Mouse (Mus musculus) thymus, postnatal 14 days (tissue): ENCODE data around the gene Dclk1.

ENCODE experiments used
- DNase-seq: peaks from one replicate; pipeline ENCODE4 v3.0.0; 2021

The Dclk1 gene

DNA sequence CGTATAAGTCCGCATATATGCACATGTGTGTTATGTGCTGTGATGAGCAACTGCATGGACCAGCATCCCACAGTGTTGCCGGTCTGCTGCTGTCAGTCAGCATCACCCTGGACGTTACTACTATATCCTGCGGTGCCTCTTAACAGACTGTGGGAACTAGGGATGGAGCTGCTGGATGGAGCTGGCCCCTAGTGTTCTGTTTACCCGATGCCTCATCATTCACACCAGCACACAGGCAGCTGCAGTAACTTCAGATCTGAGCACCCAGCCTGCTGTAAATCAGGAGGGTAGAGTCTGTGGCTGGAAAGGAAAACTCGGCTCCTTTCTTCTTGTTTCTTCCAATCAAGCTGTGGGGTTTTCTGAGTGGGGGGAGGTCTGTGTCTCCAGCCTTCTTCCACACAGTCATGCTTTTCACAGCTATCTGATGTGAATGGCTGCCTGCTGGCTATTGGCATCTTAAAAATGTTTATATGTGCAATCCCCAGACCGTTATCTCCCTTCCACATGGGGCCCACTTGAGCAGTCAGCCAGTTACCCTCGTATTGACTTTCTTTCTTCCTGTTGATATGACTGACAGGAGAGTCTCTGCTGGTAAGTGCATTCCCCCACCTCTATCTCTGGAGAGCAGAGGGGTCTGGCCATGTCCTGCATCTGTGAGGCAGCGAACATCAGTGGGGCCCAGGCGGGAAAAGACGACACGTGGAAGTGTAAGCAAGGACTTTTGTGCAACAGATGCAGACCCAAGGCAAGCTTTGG, 301.9 kb downstream of the Dclk1 start:
- no peak for DNase-seq

DNA sequence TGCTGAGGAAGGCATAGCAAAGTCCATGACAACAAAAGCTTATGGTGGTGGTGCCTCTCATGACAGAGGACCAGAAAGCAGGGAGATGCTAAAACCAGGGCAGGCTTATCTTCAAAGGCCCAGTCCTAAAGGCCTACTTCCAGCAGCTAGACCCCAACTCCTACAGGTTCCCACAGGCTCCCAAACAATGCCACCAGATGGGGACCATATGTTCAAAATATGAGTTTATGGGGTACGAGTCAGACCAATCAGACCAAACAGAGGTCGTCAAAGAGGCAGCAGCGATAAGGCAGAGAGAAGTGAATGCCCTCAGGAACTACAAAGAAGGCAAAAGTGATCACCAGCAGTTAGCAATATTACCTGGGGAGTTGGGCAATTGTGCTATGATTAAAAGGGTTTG, 303.1 kb downstream of the Dclk1 start:
- no peak for DNase-seq

DNA sequence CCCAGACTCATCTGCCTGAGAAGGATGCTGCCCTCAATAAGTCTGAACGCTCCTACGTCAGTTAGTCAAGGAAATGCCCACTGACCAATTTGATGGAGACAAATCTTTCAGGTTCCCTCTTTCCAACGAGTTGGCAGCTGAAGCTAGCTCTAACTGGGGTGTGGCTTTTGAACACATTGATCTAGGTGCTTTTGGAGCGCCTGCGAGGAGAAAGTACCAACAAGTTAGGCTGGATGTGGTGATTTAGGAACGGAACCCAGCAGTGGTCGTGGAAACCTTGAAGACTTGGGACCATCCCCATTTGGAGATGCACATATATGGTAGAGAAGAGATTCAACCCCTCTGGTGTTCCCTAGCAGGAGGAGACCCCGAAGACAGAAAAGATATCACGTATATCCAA, 303.8 kb downstream of the Dclk1 start:
- no peak for DNase-seq

DNA sequence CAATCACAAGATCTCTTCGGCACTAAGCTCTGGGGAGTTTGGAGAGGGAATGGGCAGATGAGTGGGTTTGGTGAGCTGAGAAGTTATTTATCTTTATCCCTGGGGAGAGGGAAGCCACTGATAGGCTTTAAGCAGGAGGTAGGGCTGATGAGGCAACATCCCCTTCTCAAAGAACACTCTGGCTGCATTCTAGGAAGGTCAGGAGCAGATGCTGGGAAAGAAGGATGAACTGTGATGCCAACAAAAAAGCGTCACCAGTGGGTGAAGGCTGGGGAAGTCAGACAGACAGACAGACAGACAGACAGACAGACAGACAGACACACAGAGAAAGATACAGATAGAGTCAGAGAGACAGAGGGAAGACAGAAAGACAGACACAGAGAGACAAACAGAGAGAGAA, 304.9 kb downstream of the Dclk1 start:
- DNase-seq, result no peak

DNA sequence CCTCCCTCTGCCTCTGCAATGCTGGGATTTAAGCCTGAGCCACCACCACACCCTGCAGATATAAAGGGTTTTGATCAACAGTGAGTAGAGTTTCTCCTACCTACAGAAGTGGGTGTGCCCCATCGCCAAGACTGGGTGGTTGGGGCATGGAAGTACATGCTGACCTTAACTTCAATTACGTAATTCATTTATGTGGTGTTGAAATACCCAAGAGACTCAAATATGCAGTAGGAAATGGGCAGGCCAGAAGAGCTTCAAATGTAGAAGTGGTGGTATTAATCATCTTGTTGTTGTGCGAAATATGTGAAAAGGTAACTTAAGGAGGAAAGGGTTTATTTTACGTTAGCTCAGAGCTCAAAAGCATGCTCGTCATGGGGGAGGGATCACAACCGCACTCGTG, 307.2 kb downstream of the Dclk1 start:
- DNase-seq, result no peak

DNA sequence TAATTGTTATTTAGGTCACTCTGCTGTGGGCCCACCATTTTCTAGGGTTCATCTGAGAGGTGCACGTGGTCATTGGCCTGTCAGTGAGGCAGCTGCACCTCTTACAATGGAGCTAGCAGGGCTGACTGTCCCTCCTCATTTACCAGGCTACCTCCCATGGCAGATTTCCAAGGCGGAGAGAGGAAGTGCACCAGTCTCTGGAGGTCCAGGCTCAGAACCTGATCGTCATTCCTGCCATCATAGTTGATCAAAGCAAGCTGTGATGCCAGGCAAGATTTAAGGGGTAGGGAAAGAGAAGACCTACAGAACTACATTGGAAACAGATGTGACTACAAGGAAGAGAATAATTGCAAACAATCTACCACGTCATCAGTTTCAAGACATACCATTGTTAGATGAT, 308.8 kb downstream of the Dclk1 start:
- DNase-seq, result no peak

DNA sequence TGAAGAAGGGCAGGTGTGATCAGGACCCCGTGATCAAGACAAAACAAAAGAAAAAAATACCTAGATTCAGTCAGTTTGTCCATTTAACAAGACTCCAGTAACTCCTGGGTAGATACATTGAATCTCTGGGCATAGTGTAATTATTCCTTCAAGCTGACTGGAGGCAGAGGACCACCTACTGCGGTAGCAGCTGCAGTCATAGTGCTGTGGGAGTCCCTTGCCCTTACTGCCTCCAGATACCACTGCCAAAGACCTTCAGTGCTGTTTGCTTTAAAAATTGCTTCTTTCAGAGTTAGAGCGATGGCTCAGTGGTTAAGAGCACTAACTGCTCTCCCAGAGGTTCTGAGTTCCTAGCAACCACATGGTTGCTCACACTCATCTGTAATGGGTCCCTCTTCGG, 309.7 kb downstream of the Dclk1 start:
- DNase-seq, result no peak

DNA sequence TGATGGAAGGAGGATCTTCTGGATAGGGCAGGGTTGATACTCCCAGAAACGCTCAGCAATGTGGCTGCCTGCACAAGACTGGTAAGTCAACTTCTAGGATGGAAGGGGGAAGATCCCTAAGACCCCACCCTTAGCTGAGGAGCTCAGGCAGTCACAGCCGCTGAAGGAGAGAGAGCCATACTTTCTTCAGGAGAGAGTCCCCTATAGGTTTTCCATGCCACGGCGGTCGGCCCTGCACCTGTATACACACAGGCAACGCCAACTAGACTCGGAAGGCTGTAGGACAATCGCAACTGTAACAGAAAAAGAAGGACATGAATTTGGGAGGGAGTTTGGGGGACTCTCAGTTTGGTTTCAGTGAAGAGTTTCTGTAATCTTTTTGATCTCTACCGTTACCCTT, 310.9 kb downstream of the Dclk1 start:
- DNase-seq, result no peak

DNA sequence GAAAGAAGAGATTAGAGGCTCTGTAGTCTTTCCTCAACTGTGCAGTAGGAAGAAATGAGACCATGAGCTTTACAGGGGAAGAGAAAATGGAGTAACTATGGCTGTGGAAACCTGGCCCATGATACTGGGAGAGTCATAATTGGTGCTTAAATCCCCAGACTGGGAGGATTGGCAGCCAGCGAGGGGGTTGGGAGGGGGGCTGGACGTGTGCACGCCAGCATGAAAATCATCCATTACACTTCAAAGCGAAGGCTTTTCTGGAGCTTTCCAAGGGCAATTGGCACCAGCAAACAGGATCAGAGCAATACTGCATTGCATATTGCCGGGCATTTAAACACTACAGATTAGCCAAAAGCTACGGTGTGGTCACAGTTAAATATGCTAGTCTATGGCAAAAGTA, 313.7 kb downstream of the Dclk1 start:
- DNase-seq, result no peak

DNA sequence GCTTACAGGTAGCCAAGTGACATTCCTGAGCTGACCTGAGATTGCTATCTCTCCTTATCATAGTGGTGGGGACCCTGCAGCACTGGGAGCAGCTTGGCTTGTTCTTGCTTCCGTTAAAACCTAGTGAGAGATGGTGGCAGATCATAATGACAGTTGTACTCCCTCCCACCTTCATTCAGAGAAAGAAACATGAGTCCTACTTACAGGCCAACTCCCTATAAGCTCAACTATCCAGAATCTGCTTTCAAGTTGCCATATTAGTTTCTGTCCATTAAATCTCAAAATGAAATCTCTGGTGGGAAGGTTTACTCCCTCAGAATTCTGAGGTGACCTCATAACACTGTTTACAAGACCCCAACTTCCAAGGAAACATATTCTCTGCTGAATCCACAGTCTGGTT, 316.4 kb downstream of the Dclk1 start:
- no peak for DNase-seq

DNA sequence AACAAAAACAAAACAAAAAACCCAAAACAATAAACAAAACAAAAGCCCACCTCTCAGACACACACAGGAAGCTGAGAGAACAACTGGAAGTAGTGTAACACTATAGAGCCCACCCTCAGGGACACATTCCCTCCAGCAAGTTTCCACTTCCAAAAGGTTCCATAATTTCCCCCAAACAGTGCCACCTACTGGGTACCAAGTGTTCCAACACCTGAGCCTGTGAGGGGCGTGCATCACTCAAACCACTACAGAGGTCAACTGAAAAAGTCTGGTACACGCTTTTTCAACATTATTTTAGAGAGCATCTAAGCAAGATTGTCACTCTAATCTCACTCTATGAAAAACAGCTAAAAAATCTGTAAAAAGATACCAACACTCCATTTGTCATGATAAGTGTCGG, 325.3 kb downstream of the Dclk1 start:
- DNase-seq, result no peak

DNA sequence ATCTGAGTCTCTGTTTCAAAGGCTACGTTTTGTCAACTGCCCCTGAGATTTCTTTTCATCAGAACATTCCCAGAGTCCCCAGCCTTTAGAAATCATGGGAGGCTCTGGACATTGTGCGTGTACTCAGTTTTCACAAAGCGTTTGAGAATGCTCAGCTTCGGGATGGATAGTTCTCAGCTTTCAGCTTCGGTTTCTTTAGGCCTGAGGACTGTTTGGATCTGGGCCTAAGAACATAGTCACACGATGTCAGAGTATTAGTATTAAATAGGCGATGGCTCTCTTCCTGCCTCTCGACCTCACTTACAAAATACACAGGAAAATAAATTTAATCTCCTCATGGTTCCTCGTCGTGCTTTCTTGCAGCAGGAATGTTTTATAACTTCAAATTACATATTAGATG, 327.4 kb downstream of the Dclk1 start:
- DNase-seq, result no peak

DNA sequence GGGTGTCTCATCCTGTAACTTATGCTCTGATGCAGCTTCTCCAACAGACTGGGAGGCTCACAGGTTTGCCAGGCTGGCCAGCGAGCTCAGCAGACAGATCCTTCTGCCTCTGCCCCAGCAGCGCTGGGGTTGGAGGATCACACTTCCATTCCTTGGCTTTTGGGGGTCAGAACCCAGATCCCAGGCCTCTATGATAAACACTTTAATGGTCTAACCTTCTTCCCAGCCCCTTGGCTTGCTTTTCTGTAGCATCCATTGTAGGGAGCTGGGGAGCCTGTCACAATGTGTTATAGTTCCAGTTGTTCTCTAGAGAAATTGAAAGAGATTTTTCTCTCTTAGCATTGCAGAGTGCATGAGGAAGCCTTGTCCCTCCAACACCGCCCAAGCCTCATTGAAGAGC, 328.9 kb downstream of the Dclk1 start:
- DNase-seq, result no peak

DNA sequence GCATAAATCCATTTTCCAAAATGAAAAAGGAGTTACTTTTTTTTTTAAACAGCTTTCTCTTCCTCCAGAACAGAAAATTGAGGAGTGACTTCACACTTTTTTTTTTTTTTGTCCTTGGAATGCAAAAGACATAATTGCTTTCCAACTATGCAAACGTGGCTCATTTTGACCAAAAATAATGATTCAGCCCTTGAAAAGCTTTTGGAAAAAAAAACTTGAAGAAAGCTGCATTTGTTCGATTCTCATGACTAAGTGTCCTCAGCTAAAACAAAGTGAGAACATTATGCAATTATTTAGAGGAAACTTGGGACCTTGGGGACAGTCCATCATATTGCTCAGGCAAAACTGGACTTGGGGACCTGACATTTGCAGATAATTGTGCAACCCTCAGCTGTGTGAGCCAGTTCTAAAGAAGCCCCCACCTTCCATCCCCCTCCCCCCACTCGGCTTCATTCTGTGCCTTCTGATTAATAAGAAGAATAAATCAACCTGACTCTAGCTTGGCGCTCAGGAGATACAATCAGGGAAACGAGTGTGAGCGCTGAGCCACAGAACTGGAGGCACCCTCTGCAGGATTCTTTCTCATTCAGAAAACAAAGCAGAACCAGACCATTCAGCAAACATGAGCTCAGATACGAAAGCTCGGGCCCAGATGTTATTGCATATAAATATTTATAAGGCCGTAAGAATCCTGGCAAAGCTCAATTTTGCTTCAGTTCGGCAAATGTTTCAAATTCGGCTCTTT, 329.6 kb downstream of the Dclk1 start:
- no peak for DNase-seq

DNA sequence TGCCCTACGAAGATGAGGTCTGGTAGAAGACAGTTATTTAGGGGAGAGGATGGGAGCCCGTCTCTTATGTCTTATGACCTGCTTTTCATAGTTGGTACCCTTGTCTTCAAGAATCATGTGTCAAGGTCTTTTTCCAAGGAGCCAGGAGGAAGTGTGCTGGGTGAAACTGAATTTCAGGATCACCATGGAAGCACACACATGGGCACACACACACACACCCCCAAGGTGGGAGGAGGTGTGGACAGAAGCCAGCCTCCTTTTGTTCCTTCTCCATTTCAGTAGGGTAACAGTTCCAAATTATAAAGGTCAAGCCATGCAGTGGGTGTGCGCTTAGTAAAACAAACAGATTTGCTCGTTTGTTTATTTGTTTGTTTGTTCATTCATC, 330.1 kb downstream of the Dclk1 start:
- DNase-seq, result no peak

DNA sequence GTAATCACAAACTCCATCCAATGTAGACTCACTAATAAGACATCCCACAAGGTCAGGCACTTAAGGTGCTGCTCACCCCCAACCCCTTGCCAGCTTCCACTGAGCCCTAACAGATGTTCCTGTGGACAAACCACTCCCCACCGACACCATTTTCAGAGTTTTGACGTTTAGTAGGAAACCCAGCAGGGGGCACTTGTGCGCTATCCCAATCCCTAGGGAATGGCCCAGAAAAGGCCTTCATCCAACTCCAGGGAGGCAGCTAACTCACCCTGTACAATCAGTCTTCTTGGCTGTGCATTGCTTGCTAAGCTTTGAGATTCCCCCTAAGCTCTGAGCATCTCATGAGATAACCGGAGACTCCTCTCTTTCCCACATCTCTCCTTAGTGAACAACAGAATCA, 331.8 kb downstream of the Dclk1 start:
- no peak for DNase-seq

DNA sequence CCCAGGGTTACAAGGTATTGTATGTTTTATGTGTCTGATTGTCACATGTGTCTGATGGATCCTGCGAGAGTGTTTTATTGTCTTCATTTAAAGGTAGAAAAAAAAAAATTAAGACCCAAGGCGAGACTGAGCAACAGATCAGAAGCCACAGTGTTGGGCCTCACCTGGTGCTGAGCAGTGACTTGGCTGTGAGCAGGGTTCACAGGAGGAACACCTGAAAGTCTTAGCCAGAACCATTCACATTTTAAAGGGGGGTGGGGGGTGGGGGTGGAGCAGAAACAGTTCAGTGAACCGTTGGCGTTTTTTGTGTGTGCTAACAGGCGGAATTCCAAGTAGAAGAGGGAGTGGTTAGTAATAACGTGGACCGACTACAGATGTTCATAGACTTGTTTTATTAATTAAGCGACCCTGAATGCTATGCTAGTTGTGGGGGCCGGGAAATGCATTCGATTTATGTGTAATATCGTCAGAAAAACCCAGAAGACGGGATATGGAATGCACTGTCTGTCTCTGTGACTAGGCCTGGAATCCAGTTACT, 345.3 kb downstream of the Dclk1 start:
- DNase-seq, result no peak

DNA sequence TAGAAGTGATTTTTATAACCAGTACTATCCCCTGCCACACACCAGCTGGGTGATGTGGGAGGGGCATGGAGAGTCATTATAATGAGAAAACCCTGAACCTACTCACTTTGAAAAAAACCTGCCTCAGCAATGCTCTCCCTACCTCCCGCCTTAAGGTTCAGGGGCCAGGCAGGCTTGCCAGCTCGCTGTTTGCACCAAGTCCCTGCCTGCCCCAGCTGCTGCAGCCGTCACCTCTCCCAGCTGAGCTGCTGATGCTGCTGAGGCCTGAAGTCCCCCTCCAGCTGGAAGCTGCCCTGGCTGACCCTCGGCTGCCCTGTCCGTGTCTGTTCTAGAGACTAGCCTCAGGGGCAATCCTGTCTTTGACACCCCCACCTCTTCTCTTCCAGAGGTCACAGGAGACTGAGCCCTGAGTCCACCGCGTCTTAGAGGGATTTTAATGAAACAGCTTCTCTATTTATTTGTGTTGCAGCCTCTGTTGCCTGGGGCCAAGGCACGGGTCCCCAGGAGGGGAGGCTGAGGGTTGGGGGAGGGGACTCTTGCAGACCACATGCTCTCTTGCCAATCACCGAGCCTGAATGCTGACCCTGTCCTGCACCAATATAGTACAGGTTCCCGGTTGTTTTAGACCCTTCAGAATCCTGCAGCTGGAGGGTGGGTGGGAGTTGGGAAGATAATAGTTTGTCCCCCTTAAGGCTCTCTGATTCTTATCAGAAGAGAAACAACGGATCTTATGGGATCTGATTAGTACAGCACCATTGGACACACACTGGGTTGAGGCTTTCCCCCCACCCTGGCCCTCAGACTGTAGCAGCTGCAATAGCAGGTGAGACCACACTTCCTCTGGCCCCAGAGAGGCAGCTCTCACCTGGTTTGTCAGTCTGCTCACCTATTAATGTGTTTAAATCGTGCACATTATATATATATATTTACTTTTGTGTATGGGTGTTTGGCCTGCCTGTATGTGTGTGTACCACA, 346.1 kb downstream of the Dclk1 start:
- no peak for DNase-seq
